Mouse (Mus musculus) telencephalon, adult 2 months (tissue): ENCODE data around the gene Kiss1.

Experiments
- DNase-seq: peaks from one replicate; pipeline ENCODE4 v3.0.0-alpha.2; 2011; ENCODE audit warnings: low read depth, low spot score

Gene Kiss1

DNA sequence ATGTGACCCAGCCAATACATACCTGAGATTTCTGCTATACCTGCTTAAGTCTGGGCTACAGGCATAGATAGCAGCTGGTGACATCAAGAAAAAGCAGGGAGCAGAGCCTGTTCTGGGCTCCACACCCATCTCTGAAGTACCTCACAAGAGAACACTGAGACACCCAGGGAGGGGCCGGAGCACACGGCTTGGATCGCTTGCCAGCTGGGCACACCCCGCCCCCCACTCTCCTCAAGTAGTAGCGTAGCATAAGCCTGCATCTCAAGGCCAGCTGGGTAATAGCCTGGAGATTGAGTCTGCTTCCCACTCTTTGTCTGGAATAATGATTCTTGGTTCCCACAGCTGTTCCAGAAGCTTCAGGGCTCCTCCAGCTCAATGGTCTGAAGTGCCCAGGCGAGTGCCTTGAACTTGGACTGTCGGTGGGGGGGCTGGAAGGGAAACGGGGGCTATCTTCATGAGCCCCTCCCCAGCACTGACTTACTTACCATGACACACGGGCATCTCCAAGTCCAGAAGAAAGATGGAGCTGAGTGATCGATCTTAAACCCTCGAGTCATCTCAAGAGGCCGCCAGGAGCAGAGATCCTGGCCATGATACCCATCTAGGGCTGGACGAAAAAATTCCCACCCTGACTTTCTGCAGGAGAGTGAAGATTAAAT is at the start of gene Kiss1:
Kiss1 (plus strand) TSS at position 609 of the 659 bp plus-strand sequence.
- no peak for DNase-seq

DNA sequence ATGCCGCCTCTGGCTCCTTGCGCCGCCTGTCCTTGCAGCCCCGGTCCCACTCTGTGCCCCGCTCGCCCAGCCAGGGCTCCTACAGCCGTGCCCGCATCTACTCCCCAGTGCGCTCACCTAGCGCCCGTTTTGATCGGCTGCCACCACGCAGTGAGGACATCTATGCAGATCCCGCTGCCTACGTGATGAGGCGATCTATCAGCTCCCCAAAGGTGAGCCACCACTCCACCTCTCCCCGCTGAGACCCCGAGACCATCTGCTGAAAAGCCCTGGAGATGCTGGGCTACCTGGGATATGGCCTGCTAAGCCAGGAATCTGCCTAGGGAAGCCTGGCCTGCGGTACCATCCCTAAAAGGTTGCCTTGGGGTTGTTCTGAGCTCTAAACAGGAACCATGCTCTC is 47.5 kb upstream of the Kiss1 start:
- DNase-seq = no peak

DNA sequence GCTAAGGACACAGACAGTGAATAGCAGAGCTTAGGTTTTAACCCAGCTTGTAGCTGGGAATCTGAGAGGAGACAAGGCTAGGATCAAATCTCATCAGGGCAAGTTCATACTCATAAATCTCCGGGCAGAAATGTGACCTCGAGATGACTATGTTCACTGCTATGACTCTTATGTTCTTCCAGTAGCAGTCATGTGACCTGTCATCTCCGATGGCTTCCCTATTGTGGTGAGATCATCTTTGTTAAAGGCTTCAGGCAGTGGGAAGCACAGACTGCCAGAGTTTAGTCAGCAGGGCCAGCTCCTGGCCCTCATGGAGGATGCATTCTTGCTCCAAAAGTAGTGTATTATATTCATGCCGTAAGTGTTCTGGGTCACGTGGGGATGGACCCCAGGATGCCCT is 44.7 kb upstream of the Kiss1 start:
- no peak for DNase-seq

DNA sequence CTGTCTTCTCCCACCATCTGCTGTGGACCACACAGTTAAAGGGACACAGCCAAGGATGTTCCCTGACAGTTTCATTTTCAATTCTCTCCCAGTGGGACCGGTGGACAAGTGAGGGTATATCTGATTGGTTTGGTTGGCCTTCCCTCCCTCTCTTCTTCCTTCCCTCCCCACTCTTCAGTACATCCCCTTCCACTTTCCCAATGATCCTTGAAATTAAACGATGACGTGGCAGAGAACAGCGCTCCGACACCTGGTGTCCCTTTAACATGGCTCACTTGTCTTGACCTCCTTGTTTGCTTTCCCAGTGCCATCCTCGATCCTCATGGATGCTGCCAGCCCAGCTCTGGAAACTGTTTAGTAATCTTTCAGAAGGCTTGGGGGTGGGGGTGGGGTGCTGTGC is 43.1 kb upstream of the Kiss1 start:
- no peak for DNase-seq

DNA sequence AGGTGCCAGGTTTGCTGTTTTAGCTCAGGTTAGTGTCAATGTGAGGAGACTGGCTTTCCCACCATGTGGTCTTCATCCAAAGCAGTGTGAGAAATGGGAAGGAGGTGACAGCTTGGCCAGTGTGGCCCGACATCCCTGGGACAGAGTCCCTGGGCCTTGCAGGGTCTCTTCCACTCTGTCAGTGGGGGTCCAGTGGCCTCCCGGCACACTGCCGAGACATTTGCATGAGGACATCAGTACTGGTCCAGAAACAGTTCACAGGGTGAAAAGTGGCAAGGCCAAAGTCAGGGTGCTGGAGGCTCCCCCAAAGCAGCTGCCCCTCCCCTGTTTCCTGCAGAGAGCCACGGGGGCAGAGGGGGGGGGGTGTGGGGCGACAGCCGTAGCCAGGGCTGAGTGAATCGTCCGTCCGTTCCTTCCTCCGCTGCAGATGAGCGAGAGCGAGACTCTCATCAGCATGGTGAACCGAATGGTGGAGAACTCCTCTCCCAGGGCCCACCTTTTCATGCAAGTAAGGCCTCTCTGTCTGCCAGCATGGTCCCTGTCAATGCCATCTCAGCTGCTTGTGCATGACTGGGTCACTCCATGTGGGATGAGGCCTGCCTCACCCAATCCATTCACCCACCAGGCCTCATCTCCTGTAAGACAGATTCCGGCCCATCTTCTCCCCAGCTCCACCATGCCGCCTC is 42.6 kb upstream of the Kiss1 start:
- DNase-seq = no peak

DNA sequence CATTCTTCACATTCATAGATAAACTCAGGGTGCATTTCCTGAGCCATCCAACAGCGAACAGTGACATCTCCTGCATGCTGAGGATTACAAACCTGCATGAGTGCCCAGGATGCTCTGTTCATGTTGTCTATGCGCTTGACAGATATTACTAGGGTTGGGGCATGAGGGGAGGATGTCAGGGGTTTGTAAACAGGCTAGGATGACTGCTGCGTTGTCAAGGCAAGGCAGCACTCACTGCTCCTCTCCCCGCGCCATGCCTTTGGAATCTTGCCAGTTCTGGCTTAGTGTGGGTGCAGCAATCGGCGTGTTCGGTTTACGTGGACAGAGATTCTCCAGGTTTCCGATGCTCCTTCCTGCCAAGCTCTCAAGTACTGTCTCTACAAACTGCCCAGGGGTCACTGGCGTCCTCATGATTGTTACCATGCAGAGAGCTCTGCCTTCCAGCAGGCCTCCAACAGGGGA is 42.0 kb upstream of the Kiss1 start:
- no peak for DNase-seq

DNA sequence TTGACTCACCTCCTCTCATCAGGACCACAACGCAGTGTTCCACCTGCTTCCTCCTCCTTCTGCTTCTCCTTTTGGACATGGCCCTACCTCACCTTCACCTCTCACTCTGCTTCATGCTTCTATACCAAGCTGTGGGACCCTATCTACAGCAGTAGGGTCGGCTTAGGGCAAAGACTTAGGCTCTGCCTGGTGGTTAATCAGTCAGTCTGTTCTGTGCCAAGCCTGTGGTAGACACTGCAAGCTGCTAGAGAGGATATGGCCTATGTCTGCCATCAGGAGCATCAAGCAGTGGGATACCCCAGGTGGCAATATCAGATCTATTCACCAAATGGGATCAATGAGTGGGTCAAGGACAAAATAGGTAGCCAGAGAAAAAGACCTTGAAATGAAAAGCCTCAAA is 41.1 kb upstream of the Kiss1 start:
- DNase-seq = no peak

DNA sequence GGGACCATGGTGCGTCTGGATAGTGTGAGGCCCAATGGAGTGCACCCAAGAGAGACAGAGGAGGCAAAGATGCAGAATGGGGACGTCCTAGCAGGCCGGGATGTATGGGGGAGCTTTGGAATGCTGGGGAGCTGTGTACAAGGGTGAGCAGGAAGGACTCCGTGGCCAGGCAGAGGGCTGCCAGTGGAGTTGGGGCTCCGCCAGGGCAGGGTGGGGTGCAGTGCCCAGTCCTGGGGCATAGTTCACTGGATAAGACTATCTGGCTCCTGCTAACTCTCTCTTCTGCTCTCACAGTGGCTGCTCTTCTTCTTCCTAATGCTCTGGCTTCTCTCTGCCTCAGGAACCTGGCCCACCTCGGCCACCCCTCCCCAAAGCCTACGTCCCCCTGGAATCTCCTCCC is 35.8 kb upstream of the Kiss1 start:
- DNase-seq = no peak

DNA sequence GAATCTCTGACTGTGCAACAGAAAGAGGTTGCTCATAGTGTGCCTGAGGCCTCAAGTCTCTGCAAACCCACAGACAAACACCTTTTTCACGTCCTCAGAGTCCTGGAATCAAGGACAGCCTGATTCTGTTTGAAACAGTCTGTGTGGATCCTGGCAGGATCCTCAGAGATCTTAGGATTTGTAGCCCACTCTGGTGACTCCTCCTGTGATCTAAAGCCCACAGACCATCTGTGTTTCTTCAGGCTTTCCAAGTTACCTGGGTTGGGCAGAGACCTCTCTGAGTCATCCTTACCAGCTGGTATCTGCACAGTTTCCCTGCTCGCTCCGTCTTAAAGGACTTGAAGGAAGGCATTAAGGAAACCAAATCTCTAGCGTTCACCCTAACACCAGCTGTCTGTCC is 34.6 kb upstream of the Kiss1 start:
- DNase-seq = peak; percentile 83

DNA sequence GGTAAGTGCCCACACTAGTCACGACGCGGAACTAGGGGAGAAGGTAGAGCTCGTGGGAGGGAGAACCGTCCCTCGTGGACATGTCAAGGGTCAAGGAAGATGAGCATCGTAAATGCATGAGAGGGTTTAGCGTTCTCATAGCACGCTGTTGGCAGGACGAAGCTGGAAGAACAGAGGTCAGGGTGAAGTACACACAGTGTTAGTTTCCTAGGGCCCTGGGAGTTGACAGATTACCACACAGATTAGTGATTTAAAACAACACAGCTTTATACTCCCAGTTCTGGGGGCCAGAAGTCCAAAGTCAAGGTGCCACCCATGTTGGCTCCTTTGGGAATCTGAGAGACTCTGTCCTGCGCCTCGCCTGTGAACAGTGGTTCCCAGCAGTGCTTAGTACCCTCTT is 33.8 kb upstream of the Kiss1 start:
- DNase-seq = no peak

DNA sequence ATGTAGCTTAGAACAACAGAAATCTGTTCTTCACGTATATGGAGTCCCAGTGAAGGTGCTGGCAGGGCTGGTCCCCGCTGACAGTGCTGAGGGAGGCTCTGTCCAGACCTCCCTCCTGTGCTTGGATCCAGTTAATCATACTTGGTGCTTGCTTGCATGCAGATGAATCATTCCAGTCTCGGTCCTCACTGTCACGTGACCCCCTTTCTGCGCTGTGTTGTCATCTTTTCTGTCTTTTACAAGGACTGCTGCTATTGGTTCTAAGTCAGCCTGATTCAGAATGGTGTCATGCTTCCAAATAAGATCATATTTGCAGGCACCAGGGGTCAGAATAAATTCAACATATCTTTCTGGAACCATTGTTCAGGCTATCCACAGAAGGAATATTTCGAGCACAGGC is 29.8 kb upstream of the Kiss1 start:
- no peak for DNase-seq

DNA sequence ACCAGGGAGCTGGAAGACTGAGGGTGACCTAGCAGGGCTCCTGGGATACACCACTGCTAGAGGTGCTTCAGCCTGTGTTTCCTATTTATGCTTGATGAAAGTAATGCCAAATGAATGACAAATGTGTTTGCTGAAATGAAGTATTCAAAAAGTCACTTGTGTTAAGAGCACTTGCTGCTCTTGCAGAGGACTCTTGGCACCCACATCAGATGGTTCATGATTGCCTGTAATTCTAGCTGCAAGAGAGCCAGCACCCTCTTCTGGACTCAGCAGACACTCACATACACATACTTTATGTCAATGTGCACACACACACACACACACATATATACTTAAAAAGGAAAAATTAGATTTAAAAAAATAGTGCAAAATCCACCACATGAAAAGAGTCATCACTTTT is 29.1 kb upstream of the Kiss1 start:
- no peak for DNase-seq

DNA sequence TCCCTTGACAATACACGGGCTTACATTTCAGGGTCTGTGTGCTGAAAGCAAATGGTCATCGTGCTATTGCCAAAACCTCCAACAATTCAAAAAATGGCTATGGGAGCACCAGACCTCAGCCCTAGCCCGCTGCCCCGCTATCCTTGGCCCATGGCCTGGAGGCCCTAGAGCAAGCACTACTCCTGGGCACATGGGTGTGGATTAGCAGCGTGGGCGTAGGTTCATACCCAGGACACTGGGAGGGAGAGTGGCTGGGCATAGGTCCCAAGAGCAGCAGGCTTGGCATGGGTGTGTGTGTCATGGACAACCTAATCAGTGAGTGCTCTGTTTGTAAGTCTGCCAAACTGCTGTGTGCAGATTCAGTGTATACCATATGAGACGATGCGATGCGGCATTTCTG is 25.3 kb upstream of the Kiss1 start:
- no peak for DNase-seq

DNA sequence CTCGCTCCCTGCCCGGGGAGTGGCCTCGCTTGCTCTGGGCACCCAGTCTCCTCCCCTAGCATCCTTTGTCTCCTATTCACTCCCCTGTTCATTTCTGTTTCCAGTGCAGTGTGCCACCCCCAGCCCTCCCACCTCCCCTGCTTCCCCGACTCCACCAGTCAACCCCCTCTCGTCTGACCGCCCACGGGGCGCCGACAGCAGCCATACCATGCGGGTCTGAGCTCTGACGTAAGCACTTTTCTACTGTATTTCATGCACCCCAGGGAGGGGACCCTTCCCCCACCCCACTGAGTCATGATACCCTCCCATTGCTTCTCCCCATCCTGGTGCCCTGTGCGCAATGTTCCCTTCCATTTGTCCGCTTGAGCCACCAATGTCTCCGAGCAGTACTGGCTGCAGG is 22.9 kb upstream of the Kiss1 start:
- no peak for DNase-seq

DNA sequence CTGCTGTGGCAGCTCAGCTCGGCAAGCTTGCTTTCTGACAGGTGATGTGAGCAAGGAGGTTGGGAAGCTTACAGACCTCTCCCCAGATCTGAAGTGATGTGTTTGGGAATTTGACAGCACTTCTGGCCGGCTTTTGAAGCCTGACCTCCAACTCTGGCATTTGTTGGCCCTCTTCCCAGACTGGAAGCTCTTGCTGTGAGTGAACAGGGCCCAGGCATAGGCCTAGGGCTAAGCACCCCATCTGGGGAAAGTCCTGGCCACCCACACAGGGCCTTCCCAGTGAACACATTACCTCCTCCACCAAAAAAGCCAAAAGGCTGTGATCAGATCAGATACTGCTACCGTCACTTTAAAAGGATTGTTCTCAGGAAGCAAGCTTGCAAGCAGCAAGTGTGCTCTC is 19.1 kb upstream of the Kiss1 start:
- DNase-seq = no peak

DNA sequence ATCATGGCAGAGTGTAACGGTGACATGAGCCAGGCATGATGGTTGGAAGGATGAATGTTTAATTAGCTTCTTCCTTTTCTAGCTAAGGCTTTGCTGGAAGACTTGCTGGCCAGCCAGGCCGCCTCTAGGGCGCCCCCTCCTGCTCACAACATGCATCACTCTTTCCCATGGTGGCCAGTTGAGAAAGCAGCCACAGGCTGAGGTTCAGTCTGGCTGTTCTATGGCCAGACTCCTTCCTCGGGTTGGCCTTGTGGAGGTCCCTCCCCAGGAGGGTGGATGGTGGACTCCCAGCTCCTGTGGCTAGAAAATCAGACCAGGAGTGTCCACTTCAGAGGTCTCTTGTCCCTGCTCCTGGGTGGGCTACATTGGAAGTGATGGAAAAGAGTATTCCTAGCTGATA is 14.8 kb upstream of the Kiss1 start:
- no peak for DNase-seq

DNA sequence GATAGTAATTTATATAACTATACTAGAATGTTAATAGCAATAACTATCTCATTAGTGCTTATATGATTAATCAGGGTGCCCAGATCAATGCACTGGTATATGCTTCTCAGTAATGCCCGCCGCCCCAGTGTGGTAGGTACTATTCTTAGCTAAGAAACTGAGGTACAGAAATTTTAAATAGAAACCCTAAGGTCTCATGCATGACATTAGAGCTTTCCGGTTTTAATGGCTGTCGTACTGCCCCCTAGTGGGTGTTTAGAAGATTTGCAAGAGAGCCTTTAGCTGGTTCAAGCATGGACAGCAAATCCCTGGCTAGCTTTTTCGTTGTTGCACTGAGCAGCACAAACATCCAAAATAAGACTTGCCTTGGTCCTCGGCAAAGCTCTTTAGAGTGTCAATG is 14.4 kb upstream of the Kiss1 start:
- DNase-seq = no peak

DNA sequence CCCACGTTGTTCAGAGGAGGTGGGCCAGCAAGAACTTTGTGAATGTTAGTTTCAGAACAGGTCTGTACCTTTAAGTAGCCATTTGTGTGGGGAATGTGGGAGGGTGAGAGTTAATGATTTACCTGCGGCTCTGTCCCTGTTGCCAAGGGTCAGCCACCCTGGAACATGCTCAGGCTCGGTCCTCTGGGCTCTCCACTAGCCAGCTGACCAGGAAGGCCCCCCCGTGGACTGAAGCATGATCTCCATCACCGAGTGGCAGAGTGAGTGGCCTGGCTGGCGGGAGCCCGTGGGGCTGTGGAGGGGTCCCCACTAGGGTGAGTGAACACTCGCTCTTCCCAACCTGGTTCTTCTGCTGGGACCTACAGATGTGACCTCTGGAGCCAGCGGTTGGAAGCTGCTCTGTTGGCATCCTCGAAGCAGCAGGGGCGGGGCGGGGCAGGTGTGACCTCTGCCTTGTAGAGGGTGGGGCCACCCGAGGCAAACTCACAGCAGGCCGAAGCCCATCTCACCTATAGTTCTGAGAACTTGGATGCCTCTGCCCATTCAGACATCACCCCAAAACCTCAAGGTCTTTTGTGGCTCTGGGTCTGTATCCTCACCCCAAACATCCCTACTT is 11.9 kb upstream of the Kiss1 start, which contains the start of gene Golt1a:
Golt1a (plus strand) TSS at position 149 of the 616 bp plus-strand sequence.
- no peak for DNase-seq

DNA sequence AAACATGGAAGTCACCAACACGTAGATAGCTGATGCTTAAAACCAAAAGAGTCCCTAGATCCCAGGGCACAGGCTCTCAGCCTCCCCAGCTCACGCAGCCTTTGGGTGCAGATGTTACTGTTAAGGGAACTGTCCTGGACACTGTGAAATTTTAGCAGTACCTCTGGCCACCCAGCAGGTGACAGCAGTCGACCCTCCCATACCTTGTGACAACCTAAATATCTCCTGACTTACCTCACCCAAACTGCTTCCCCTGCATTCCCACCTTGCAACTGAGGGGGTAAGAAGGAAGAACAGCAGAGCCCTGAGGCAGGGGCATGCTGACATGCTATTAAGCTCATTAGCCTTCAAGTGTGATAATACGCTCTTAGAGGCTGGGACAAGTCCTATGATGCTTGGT is 10.4 kb upstream of the Kiss1 start:
- DNase-seq = no peak

DNA sequence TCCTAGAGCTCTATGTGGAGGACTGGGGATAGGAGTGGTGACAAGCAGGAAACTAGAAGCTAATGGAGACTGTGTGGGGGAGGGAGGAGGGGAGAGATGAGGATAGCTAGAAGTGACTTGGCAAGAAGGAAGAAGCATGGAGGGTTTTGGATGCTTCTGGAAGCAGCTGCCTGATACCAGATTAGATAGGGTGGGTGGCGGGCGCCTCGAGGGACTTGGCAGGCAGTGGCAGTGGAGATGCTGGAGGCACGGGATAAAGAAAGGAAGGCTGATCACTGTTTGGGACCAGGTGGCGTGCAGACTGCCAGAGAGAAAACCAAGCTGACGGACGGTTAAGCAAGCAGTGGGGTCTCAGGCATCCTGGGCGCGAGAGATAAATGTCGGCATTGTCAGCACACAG is 9.7 kb upstream of the Kiss1 start:
- peak; percentile 90 for DNase-seq

DNA sequence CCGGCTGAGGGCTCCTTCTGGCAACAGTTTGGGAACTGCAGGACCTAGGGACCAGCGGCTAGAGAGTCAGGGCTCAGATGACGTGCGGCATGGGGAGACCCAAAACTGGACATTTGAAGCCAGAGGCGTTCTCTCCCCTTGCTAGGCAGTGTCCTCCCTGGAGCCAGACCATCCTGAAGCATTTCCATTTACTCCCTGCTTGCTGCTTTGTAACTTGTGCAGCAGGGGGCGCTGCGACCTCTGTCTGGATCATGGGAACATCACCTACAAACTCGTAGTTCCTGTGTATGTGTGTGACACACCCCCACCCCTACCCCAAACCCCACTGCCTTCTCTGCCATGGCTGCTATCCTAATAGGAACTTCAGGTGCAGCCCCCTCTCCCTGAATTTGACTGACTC is 7.3 kb upstream of the Kiss1 start:
- no peak for DNase-seq

DNA sequence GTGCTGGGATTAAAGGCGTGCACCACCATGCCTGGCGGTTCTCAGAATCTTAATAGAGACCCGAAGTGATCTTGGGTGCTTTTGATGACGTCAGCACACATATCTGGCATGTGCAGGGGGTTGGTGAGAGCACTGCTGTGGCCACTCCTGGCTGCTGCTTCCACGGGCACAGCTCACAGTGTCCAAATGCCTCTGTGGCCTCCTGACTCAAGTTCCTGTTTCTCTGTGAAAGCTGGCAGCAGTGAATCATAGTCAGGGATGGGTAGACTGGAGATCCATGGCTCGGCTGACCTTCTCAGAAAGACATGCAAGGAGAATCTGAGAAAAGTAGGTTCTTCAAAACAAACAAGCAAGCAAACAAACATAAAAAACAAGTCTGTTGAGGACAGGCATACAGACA is 5.9 kb upstream of the Kiss1 start:
- no peak for DNase-seq

DNA sequence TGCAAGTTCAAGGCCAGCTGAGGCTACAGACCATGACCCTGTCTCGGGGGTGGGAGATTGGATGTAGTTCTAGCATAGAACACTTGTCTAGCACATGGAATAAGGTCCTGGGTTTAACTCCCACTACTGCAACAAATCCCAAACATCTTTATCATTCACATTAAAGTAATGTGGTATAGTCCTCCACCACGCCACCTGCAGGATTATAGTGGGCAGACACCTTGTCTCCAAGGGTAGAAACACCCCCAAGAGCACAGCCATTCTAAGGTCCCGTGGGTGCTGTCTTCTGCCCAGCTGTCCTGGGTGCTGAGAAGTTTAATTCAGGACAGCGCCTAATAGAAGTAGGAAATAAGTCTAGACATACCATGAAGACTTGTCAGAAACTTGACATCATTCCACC is 5.1 kb upstream of the Kiss1 start:
- DNase-seq = no peak
